Mouse (Mus musculus) A20 (cell line): ENCODE data around the gene Trmt61a.
"Not testable (repeated sequence)": the region's sequence is repeated elsewhere in the genome, so short reads cannot be mapped to it uniquely, and the experiment has no call there.

ENCODE experiments used
- DNase-seq: peaks from one replicate; pipeline ENCODE4 v3.0.0-alpha.2; 2011; ENCODE audit warnings: low read depth, low spot score

Trmt61a gene

DNA sequence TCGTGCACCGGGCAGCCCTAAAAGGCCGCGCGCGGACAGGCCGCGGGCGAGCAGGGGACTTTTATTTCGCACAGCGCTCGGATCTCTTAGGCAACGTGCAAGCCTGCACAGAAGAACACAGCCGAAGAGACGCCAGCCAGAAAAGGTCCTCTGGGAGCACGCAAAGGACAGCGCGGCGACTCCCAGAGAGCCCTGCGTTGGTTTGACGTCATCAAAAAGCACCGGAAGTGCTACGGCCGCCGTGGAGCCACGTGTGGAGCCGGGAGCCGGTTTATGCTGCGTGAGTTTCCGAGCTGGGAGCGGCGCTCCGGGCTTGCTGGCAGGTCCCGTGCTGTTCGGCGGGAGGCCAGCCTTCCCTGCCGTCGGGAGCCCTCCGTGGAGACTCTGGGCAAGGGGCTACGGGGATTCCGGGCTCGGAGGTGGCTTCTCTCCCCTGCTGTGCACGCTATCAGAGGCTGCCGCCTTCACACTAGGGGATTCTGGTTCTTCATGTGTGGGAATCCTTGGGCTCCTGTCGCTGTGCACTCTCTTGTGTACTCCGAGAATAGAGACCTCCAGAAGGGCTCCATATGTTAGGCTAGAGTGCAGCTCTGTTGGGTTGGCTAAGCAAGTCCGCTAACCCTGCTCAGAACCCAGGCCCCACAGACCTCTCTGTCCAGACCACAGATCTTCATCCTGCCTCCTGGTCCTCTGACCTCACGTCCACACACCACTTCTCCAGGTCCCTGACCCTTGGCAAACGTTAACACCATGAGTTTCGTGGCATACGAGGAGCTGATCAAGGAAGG, at the start of gene Trmt61a:
TSS of gene Trmt61a (plus strand) at position 224 of the 788 bp plus-strand sequence.
- peak; percentile 94 for DNase-seq

DNA sequence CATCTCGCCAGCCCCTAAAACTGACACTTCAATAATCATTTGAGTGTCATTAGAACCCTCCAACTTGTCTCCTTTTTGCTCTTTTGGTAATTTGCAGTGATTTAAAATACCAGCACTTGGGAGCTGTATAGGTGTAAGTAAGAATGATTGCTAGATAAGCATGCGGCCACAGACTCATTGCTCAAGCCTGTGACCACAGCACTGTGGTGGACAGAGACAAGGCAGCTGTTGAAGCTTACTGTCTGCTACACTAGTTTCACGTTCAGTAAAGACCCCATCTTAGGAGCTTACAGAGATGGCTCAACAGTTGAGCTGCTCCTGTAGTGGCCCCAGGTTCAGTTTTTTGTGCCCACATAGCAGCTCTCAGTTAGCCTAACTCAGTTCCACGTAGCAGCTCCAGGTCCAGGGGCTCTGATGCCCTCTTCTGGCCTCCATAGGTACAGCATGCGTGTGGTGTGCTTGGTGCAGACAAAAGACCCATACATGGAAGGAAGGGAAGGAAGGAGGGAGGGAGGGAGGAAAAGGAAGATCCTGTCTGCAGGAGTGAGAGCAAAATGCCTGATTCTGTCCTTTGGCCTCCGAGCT, 29.8 kb upstream of the Trmt61a start:
- peak; percentile 66 for DNase-seq

DNA sequence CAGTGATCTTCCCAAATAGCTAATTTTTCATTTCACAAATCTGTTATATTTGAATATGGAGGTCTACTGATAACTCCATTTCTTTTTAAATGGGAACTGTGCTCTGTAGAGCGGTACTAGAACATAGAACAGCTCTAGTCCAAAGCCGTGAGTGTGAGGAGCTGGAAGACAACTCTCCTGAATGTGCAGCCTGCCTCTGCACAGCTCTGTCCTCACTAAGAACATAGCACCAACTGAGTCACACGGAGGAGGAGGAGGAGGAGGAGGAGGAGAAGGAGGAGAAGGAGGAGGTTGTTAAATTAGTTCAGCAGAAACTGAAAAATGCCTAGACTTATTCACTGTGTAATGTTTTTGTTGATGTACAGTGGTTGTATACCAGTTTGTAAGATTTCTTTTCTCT, 25.0 kb upstream of the Trmt61a start:
- DNase-seq: no peak

DNA sequence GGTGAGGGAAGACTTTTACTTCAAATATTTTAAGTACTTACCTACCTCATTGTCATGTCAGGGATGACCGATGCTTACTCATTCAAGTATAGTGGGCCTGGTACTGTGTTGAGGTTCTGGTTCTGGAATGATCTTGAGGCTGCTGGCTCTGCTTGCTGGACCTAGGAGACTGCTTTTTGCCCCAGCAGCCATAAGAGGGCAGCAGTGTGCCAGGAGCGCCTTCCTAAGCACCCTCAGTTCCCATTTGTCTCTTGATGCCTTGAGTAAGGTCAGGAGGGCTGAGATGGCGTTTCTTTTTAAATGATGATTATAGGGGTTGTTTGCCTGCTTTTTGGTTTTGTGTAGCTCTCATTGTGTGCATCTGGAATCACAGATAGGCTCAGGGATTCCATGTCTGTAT, 24.5 kb upstream of the Trmt61a start:
- peak; percentile 63 for DNase-seq

DNA sequence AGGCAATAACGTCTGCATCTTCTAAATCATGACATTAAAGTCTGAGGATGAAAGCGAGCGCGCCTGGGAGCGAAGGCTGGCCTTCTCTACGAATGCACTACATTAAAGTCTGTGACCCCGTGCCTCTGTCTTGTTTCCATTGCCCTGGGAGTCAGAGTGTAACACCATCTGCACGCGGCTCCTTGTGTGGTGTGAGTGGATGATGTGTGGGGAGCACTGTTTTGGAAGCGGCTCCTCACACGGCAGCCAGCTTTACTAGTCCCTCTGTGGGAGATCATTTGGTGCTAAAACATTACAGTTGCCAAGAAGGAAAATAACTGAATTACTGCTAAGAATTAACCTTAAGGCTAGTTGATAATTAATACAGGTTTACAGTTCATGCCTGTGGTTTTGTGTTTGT, 22.2 kb upstream of the Trmt61a start:
- DNase-seq: no peak

DNA sequence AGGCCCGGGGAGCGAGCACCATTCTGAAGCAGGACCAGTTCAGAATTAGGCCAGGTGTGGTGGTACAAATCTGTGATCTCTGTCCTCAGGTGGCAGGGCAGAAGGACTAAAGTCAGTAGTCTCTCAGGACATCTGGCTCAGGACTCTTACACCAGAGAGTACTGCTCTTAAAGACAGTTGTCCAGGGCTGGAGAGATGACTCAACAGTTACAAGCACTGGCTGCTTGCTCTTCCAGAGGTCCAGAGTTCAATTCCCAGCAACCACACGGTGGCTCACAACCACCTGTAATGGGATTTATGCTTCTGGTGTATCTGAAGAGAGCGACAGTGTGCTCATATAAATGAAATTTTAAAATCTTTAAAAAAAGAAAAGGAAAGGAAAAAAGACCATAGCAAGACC, 18.6 kb upstream of the Trmt61a start:
- no peak for DNase-seq

DNA sequence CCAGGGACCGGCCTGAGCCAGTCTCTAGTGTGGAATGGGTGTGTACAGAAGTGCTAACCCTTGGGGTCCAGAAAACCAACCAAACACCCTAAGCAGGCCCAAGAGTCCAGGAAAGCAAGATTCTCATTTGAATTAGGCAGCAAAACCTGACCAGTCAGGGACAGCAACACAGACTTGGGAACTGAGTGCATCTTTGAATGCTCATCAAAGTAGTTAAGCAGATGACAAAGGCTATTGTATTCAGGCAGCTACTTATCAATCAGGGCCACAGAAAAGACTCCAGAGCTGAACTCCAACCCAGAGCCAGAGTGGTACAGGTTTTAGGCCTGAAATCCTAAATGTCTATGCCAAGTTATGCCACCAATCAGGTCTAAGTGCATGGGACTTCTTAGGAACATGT, 17.3 kb upstream of the Trmt61a start:
- DNase-seq: no peak

DNA sequence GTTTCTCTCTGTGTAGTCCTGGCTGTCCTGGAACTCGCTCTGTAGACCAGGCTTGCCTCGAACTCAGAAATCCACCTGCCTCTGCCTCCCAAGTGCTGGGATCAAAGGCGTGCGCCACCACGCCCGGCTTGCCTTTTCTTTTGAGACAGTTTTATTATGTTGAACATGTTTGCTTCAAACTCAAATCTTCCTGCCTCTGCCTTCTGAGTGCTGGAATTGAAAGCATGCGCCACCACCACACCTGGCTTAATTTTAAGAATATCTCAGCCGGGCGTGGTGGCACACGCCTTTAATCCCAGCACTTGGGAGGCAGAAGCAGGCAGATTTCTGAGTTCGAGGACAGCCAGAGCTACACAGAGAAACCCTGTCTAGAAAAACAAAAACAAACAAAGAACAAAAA, 16.4 kb upstream of the Trmt61a start:
- not testable (repeated sequence) for DNase-seq

DNA sequence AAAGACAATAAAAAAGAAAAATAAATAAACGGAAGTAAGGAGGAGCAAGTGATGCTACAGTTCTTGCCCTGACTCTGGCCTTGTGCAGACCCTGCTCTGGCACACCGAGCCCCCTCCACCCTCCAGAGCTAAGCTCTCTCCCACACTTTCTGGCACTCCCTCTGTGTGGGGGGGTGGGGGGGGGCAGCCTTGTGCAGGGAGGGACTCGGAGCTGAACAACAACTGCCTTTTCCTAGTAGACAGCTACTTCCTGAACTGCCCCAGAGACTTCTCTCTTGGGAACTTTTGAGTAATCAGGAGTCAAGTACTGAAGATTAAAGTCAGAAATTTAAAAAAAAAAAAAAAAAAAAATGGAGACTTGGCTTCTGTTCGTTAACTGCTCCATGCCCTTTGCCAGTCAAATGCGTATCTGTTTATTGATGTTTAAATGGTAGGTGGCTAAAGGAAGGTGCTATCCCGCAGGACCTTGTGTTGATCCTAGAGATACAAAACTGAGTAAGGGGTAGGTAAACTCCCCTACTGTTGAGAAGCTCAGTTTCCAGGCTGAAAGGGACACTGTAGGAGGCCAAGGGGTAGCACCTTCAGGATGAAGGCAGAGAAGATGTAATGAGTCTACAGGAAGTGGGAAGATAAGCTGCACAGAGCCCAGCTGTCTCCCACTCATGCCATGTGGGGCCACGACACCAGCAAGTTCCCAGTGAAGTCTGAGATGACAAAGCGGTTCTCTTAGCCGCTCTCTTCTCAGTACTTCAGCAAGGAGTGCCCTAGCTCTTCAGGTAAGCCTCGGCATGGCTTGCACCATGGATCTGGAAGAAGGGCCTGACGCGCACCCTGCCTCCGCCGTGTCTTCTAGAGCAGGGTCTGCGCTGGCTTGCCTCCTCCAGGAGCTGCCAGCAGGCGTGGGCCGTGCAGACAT, 14.4 kb upstream of the Trmt61a start:
- DNase-seq: no peak

DNA sequence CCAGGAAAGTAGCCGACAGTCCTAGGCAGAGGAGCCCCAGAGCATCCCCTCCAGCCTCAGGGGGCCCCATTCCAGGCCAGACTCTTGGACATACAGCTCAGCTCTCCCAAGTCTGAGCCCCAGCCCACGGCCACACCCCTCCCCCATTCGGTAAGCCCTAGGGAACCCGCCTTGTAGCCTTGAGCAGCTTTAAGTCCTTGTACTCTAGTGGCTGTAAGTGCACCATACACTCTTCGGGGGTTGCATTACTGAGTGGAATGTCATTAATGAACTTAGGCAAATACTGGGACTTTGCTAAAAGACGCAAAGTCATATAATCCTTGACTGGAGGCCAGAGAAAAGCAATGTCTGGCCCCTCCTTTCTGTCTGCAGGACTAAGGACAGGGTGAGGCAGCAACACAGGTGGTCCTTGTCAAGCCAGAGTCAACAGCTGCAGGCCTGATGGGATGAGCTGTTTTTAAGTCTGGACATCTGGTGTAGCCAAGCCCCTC, 13.7 kb upstream of the Trmt61a start:
- DNase-seq: no peak

DNA sequence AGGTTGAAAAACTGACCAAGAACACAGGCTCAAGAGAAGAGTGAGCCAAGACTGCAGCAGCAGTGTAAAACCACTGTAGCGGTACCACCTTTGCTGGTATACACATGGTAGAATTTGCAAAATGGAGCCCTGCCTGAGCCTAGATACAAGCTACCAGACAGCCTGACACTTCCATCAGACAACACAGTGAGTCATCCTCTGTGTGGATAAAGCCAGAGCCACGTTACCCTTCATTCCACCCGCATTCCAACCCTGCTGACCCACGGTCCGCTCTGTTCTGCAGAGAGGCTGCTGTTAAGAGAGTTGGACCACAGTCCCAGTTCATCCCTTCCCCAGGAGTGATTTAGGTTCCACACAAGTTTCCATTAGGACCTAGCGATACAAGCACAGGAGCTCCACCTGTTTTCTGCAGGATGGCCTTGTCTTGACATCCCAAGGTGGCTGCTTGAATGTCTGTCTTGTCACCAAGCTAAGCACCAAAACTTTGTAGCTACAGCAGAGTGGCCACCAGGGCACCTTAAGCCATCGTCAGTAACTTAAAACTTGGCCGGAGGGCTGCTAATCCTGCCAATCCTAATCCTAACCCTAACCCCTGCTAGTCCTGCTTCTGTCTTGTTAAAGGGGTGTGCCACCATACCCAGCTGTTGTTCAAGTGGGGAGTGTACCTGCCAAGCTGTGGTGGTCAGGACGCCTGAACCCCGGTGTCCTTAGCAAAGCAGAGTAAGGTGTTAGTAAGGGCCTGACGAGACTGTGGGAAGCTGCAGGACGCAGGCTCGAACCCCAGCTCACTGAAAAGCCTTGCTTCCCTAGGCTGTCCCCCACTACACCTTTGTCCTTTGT, 12.6 kb upstream of the Trmt61a start:
- DNase-seq: no peak

DNA sequence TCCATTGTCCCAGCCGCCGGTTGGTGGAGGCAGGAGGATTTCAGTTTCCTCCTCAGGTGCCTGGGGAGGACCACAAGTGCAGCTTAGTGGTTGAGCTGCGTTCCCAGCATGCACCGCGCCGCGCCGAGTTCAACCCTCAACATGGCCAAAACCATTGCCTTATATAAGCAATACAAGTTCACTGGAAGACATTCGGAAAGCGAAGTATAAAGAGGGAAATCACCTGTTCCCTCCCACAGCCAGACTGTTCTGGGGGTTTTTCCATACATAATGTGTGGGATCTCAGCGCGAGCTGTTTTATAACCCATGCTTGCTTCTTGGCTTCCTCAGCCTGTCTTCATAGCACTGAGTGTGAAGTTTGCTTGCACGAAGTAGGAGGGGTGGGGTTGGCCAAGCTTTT, 11.5 kb upstream of the Trmt61a start:
- no peak for DNase-seq

DNA sequence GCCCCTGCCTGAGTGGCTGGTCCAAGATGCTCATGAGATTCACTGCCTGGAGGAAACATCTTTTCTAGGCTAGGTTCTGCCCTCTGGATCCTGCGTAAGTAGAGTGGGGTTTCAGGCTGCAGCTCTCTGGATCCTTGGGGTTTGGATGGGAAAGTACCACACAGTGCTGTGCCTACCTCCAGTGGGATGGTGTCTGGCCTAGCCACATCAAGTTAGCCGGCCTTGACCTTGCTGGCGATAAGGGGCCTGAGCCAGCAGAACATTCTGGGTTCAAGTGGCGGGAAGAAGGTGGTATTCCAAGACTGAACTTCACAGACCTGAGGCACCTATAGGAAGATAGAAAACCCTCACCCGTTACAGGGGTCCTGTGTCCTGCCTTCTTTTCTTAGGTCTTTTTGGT, 10.5 kb upstream of the Trmt61a start:
- no peak for DNase-seq

DNA sequence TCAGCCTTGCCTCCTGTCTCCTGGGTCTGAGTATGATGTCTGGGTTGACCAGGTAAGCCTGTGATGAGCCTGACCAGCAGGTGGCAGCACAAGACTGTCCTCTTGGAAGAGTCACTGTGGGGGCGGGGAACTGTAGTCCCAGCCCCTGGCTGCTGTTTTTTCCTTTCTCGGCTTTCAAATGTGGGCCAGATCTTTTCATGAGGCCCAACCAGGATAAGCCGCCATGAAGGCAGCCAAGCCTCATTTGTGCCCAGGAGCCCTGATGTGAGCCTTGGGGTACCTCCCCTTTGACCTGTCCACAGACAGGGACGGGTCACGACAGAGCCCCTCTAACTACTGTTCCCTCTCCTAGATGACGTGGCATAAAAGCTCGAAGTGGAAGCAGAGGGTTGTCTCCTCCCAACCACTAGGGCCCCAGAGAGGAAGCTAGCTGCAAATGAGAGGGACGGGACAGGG, 9.4 kb upstream of the Trmt61a start:
- DNase-seq: peak; percentile 91

DNA sequence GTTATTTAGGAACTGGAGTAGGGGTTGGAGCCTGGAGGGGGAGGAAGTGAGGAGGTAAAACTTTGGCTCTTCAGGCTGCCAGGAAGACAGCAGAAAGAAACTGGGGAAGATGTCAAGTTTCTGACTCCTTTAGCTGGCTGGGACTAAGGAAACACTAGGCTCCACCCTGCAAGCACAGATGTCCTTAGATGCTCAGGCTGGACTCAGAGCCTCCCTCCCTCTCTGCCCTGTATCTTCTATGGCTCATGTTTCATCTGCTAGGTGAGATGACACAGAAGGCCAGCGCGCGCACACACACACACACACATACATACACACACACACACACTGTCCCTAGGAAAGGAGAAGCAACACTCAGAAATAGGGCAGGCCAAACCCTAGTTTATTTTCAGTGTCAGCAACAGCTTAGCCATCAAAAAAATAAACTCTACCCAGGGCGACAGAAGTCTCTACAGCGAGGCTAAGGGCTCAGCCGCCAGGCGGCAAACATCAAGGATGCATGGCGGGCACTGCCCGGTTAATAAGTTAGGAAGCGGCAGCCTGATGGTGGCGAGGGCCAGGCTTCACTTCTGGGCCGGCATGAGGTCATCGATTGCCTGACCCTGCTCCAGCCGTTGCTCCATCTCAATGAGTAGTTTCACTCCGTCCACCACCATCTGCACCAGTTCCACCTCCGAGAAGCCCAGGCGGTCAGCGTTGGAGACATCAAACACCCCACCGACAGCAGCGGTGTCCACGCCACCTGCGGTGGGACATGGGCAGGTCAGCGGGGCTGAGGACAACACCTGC, 8.7 kb upstream of the Trmt61a start:
- peak; percentile 42 for DNase-seq

DNA sequence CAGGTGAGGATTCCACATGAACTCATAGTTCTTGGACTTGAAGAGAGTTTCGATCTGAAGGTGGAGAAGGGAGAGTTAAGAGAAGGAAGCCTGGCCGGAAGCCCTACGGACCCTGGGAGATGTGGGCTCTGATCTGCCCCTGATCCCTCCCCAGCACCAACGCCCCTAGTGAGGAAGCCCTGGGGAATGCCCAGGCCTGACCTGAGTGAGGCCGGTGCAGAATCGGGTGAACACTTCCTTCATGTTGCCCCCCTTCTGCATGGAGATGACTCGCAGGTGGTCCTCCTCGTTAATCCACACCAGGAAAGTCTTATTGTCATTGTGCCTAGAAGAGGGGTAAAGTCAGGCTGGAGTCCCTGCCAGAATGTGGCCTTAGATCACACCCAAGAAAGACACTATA, 7.9 kb upstream of the Trmt61a start:
- no peak for DNase-seq

DNA sequence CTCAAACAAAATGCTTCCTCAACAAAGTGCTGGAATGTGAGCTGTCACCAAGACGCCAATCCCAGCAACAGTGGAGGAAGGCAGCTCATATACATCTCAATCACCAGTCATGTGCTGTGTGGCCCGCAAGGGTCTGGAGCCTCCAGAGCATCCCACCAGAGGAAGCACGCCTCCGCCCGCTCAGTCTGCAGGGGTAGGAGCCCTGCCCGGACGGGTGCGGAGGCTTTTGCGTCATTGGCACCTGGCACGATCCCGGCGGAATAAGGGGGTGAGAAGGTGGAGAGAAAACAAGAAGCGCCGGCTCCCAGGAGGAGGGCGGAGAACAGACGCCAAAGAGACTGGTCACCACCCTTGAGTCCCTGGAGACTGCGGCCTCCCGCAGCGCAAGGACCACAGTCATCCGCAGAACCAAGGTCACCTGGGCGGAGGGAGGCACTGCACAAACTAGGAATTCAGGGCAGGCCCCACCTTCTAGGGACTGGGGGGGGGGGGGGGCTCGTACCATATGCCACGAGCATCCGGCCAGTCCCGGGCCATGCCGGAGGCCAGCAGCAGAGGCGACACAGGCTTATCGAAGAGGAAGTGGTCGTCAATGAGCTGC, 7.4 kb upstream of the Trmt61a start:
- no peak for DNase-seq

DNA sequence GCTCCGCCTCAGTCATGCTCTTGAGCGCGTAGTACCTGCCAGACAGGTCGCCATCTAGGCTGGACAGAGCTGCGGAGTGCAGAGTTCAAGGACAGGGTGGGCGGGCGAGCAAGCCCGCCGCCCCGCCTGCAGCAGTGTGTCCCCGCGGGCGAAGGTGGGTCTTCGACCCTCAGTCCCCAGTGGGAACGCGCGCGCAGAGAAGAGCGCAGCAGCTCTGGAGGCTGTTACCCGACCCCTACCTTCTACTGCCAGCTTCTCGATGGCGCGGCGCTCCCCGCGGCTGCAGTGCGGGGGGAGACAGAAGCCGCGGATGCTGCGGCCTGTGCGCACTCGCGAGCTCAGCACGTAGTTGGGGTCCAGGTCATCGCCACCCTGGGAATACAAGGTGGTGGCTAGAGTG, 6.9 kb upstream of the Trmt61a start:
- DNase-seq: no peak

DNA sequence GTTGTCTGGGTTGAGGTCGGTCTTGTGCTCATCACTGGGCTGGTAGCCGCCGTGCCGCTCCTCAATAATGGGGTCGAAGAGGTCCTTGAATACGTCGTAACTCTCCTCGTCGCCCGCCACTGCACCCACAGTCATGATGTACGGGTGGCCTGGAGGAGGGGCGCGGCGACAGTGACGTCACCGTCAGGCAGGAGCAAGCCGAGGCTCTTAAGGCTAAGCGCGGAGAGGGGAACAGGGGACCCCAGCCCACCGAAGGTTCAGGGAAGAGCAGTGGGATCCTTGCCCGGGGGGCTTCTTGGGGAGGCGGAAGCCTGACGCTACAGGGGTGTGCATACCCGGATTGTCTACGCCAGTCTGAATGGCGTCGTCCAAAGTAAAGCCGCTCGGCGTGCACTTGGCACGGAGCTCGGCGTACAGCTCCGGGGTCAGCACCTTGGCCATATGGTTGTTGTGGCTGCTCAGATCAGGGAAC, 6.4 kb upstream of the Trmt61a start:
- DNase-seq: no peak

DNA sequence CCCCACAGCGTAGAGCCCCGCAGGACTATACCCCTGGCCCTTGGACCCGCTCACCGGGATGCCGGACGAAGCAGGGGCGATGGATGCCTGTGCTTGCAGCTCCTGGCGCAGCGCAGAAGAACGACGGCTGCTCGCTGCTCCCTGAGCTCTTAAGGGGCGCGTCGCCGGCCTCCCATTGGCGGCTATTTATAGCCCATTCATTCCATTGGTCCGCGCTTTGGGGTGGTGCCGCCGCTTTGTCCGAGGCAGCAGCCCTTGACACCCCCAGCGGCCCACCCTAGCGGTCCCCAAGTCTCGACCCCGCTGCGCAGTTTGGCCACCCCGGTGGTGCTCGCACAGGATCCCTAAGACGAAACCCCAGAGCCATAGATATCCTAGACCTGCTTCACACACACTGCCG, 5.7 kb upstream of the Trmt61a start, which contains the start of gene Ckb:
TSS of gene Ckb (minus strand) at position 163 of the 400 bp plus-strand sequence.
- no peak for DNase-seq
